Mouse (Mus musculus): Measurements from ENCODE around the gene Cfap45.

- TF ChIP-seq CTCF (IDR thresholded peaks at IDR 0.05; ENCODE audit: low read depth, low read length) (no peak), POLR2A (IDR thresholded peaks at IDR 0.05; ENCODE audit: borderline replicate concordance, low read depth, low read length) (no peak)
These were observed 64.4 kb downstream of the Cfap45 start for GRCm38 (mm10) chr1:172585026-172585425.
